Mouse (Mus musculus) small intestine, adult 2 months (tissue): ENCODE data around the gene Endod1.

Source experiments
- CTCF ChIP-seq: fragments of 200-500 bp; IDR thresholded peaks from 2 replicates; pipeline ENCODE4 v1.5.1; 2012; ENCODE audit warnings: low read depth, mild to moderate bottlenecking, control low read depth, inconsistent platforms, low read length, moderate library complexity, mixed read lengths; ENCODE audit not compliant: insufficient replicate concordance, insufficient read length; ENCODE audit errors: extremely low read depth
- POLR2A ChIP-seq: fragments of 200-500 bp; IDR thresholded peaks from 2 replicates; pipeline ENCODE4 v1.6.1; 2012; ENCODE audit warnings: low read depth, mild to moderate bottlenecking, control low read depth, inconsistent platforms, low read length, moderate library complexity

- TF ChIP-seq CTCF (no peak), POLR2A (no peak)
Observed at GRCm38 (mm10) chr9:14397449-14397819, 16.1 kb upstream of the Endod1 start.
